Mouse (Mus musculus) ES-E14 (cell line): ENCODE measurements around the gene Stard9.

ENCODE experiments used
- CHD2 ChIP-seq: IDR thresholded peaks from 2 replicates; pipeline ENCODE4 v1.6.1; 2014; ENCODE audit warnings: mild to moderate bottlenecking, low read depth, low read length, inconsistent platforms
- HCFC1 ChIP-seq: IDR thresholded peaks from 2 replicates; pipeline ENCODE4 v1.6.1; 2012; ENCODE audit warnings: low read length, inconsistent platforms, borderline replicate concordance; ENCODE audit not compliant: insufficient read depth
- MAFK ChIP-seq: IDR thresholded peaks from 2 replicates; pipeline ENCODE4 v1.6.1; 2014; ENCODE audit warnings: mild to moderate bottlenecking, low read depth, low read length, inconsistent platforms; ENCODE audit not compliant: insufficient read depth
- ZC3H11A ChIP-seq: IDR thresholded peaks from 2 replicates; pipeline ENCODE4 v1.6.1; 2012; ENCODE audit warnings: low read depth, mild to moderate bottlenecking, inconsistent platforms, low read length, borderline replicate concordance
- ZNF384 ChIP-seq: IDR thresholded peaks from 2 replicates; pipeline ENCODE4 v1.6.1; 2012; ENCODE audit warnings: low read depth, low read length, inconsistent platforms

GRCm38 (mm10) chr2:120718496-120718895 is 89.6 kb downstream of the Stard9 start:
- TF ChIP-seq CHD2 (no peak), ZNF384 (no peak), MAFK (no peak), ZC3H11A (no peak), HCFC1 (no peak)
